Mouse (Mus musculus) midbrain, postnatal 0 days (tissue): Measurements from ENCODE around the gene Gm17467. TPM values are rescaled to one million over a fixed set of nuclear protein-coding genes. Genes with fewer than 3 reads are reported as not detected.
"Not testable (repeated sequence)": the region's sequence is repeated elsewhere in the genome, so short reads cannot be mapped to it uniquely, and the experiment has no call there.

ENCODE experiments used
- ATAC-seq: fragments of 200-750 bp; cut with Nextera tagmentation; 2 replicates; pipeline ENCODE4 v1.8.0; 2017; ENCODE audit warnings: moderate number of reproducible peaks, mild to moderate bottlenecking, moderate TSS enrichment, moderate library complexity; ENCODE audit not compliant: low FRiP score
- DNase-seq: peaks from one replicate; pipeline ENCODE4 v3.0.0-alpha.2; 2015; ENCODE audit warnings: low spot score
- H3K27ac ChIP-seq: fragments of 300-500 bp; sonication (generic); 2 replicates; pipeline ENCODE4 v1.5.1; 2014; ENCODE audit warnings: low read depth, mild to moderate bottlenecking, low read length, mixed read lengths
- H3K27me3 ChIP-seq: fragments of 300-500 bp; sonication (generic); 2 replicates; pipeline ENCODE4 v1.6.1; 2014; ENCODE audit warnings: low read length, control low read depth, mixed read lengths; ENCODE audit not compliant: insufficient read depth
- H3K36me3 ChIP-seq: fragments of 300-500 bp; sonication (generic); 2 replicates; pipeline ENCODE4 v1.6.1; 2014; ENCODE audit warnings: low read length, control low read depth, mixed read lengths; ENCODE audit not compliant: insufficient read depth
- H3K4me1 ChIP-seq: fragments of 300-500 bp; sonication (generic); 2 replicates; pipeline ENCODE4 v1.6.1; 2014; ENCODE audit warnings: mild to moderate bottlenecking, control low read depth, antibody characterized with exemption, low read length, mixed read lengths; ENCODE audit not compliant: insufficient read depth
- H3K4me2 ChIP-seq: fragments of 300-500 bp; sonication (generic); 2 replicates; pipeline ENCODE4 v1.6.1; 2014; ENCODE audit warnings: low read depth, mild to moderate bottlenecking, low read length, mixed read lengths; ENCODE audit not compliant: poor library complexity, severe bottlenecking
- H3K4me3 ChIP-seq: fragments of 300-500 bp; sonication (generic); 2 replicates; pipeline ENCODE4 v1.5.1; 2014; ENCODE audit warnings: low read depth, mild to moderate bottlenecking, low read length, moderate library complexity
- H3K9ac ChIP-seq: fragments of 300-500 bp; sonication (generic); replicated peaks from 2 replicates; pipeline ENCODE4 v1.6.1; 2014; ENCODE audit warnings: mild to moderate bottlenecking, low read length, moderate library complexity, mixed read lengths; ENCODE audit not compliant: poor library complexity, severe bottlenecking
- H3K9me3 ChIP-seq: fragments of 300-500 bp; sonication (generic); 2 replicates; pipeline ENCODE4 v1.6.1; 2016; ENCODE audit warnings: low read length, control low read depth
- WGBS: fragments of 180-500 bp; shearing (Covaris S2); extraction: QIAGEN DNeasy Blood & Tissue Kit; methylation state at CpG from one replicate; pipeline ENCODE4 v1.1.7; 2014; 5-methylcytosine and 5-hydroxymethylcytosine counted together
- polyA plus RNA-seq: library from polyadenylated mRNA; unstranded; fragments of >200 nt; fragmentation: Nextera tagmentation; extraction: Ambion mirVana; gene quantifications from 2 replicates; pipeline ENCODE4 v1.2.1, GENCODE M21; 2015
- total RNA-seq: library from RNA; depleted of rRNA; stranded (reverse); fragments of >200 nt; gene quantifications from 2 replicates; pipeline ENCODE4 v1.2.3, GENCODE M21; 2014; rRNA removed

Gm17467 gene
- total RNA-seq (not detected in 2 replicates), polyA plus RNA-seq (not detected in 2 replicates)

DNA sequence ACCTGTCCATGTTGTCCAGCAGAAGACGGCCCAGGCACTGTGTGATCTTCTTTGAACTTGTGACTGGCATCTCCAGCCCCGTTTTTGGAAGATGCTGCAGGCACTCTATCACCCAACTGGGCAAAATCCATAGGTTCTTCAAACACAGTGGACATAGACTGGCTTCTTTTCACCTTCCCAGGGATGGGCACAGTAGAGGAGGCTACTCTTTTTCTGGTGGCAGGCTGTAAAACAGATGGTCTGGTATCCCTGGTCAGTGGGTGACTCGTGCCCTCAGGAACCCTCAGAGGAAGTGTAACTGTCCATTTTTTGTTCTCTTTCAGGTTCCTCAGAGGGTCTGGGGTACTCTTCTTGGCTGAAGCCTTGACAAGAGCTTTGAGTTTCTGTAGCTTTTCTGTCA, at the start of gene Gm17467:
TSS of gene Gm17467 (minus strand) at position 101 of the 400 bp plus-strand sequence.
- H3K27me3 ChIP-seq, H3K9ac ChIP-seq, ATAC-seq, H3K36me3 ChIP-seq, DNase-seq, H3K9me3 ChIP-seq, H3K4me3 ChIP-seq, H3K4me1 ChIP-seq, H3K4me2 ChIP-seq, H3K27ac ChIP-seq: not testable (repeated sequence)
- WGBS = no CpG with 5 or more reads among the region's 3 CpGs

Other genes starting within 250 kb of the Gm17467 start
- not detected in 2 replicates for gene Cldn34c2, start 123.1 kb downstream of the Gm17467 start, total RNA-seq
- gene Cldn34c2, start 123.1 kb downstream of the Gm17467 start, polyA plus RNA-seq = not detected in 2 replicates
- gene Cldn34c3, start 88.9 kb upstream of the Gm17467 start, total RNA-seq = not detected in 2 replicates
- gene Cldn34c3, start 88.9 kb upstream of the Gm17467 start, polyA plus RNA-seq = not detected in 2 replicates